Mouse (Mus musculus): ENCODE measurements around the gene Ptch1.

- TF ChIP-seq GATA1 (IDR thresholded peaks at IDR 0.05; ENCODE audit: borderline replicate concordance, low read length) (no peak), FLI1 (IDR thresholded peaks at IDR 0.05; ENCODE audit: low read length) (no peak)
These were observed 47.9 kb upstream of the Ptch1 start for GRCm38 (mm10) chr13:63621301-63621700.

Data from megakaryocyte, embryonic 14.5 days (primary cell).